Mouse (Mus musculus) lung, adult 2 months (tissue): ENCODE measurements around the gene Slc35f1.

Experiments
- CTCF ChIP-seq: fragments of 200-500 bp; IDR thresholded peaks from 2 replicates; pipeline ENCODE4 v1.5.1; 2011; ENCODE audit warnings: mild to moderate bottlenecking, low read length, control low read depth; ENCODE audit not compliant: insufficient read depth
- POLR2A ChIP-seq: fragments of 200-500 bp; IDR thresholded peaks from 2 replicates; pipeline ENCODE4 v1.6.1; 2011; ENCODE audit warnings: low read depth, mild to moderate bottlenecking, control low read depth, low read length, borderline replicate concordance; ENCODE audit errors: extremely low read depth

DNA sequence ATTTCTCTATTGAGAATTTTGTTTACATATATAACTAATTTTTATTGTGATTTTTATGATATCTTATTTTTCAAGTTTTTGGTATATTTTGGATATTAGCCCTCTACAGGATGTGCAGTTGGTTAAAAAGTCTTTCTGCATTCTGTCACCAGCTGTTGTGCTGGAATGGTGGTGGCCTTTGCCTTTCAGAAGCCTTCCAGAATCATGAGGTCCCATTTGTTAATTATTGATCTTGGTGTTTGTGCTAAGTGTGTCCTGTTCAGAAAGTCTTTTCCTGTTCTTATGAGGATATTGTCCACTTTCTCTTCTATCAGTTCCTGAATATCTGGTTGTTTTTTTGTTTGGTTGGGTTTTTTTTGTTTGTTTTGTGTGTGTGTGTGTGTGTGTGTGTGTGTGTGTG lies 362.2 kb downstream of the Slc35f1 start:
- no peak for TF ChIP-seq POLR2A
- no peak for TF ChIP-seq CTCF
